Mouse (Mus musculus): Measurements from ENCODE around the gene Elk4.

GRCm38 (mm10) chr1:131995062-131995461 is 12.3 kb upstream of the Elk4 start:
- no peak for TF ChIP-seq EP300 (IDR thresholded peaks at IDR 0.05; ENCODE audit: low read depth)
- TF ChIP-seq CTCF (IDR thresholded peaks at IDR 0.05; ENCODE audit: low read depth) = peak; percentile 80

All from liver, embryonic 14.5 days (tissue).